Mouse (Mus musculus): ENCODE measurements around the gene Ccnj.

Ccnj gene

DNA sequence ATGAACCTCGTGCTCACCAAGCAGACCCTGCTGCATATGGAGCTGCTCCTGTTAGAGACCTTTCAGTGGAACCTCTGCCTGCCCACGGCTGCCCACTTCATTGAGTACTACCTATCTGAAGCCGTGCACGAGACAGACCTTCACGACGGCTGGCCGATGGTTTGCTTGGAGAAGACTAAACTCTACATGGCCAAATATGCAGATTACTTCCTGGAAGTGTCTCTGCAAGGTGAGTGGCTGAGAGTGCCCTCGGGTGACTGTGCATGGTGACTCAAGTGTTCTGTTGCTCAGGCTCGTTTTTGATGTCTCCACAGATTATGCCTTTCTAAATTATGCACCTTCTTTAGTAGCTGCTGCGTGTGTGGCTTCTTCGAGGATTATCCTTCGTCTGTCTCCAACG lies 13.7 kb downstream of the Ccnj start:
- no peak for DNase-seq (ENCODE audit: low spot score in 2 of 2)

DNA sequence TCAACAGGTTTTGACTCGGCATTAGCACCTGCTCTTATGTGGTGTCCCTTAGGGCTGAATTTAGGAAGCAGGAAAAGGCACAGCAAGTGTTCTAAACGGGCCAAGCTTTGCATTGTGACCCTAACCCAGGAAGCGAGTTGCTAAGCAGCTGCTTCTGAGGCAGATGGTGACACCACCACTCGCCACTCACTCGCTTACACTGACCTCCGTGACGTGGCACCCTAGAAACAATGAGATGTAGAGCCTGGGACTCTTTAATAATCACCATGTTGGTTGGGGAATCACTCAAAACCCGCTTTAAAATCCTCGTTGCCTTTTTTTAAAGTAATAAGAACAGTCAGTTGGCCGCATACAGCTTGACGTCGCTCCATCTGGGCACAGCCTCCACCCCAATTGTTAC lies 18.3 kb downstream of the Ccnj start:
- DNase-seq (ENCODE audit: low spot score in 2 of 2): no peak

DNA sequence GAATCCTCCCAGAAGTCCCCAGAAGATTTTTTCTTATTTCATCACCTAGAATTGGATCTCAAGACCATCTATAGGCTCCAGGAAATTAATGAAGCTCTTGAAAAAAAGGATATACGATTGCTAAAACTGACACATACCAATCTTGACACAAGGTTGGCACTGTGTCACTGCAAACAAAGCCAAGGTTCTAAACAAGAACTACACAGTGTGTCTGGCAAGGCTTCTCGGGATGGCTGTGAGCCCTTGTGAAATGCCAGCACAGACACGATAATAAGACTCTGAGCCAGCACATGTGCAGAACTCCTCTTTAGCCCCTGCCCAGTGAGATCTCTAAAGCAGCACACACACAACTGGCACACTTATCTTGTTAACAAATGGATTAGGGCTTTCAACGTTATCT lies 28.5 kb downstream of the Ccnj start:
- no peak for DNase-seq (ENCODE audit: low spot score in 2 of 2)

DNA sequence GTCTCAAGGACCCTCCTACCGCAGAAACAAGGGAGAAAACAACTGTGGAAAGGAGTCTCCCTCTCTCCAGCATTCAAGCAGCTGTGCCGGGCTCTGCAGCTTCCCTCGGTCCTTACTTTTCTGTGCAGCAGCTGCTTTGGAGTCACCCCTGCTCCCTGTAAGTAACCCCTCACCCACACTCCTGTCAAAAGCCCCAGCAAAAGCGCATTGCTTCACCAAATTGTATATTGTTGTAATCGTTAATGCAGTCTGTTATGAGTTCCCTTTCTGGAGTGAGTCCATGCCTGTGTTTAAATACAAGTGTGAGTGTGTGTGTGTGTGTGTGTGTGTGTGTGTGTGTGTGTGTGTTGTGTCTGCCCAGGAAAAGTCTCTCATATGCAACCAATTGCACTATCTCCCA lies 37.2 kb downstream of the Ccnj start:
- no peak for DNase-seq (ENCODE audit: low spot score in 2 of 2)

DNA sequence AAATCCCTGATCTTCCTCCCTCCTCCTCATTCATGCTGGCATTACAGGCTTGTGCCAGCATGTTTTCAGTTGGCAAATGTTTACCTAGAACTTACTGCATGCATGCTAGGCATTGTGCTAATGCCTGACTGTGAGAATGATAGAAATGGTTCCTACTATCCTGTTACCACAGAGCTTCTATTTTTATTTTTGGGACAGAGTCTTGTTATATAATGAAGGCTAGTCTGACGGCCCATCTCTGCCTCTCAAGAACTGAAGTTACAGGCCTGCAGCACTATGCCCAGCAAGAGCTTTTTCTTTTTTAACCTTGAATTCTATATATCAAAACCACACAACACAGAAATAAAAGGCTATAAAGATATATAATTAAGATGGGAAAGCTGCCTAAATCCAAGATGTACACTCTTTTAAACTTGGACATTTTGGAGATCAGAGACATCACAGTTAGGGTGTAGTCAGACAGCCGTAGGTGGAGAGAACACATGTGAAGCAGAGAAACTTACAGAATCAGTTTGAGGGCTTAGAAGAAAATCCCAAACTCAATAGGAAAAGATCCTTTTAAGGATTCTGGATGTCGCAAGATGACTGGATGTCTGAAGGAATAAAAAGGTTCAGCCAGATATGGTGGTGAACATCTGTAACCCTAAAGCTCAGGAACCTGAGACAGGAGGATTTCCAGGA lies 38.5 kb downstream of the Ccnj start:
- no peak for DNase-seq (ENCODE audit: low spot score in 2 of 2)

DNA sequence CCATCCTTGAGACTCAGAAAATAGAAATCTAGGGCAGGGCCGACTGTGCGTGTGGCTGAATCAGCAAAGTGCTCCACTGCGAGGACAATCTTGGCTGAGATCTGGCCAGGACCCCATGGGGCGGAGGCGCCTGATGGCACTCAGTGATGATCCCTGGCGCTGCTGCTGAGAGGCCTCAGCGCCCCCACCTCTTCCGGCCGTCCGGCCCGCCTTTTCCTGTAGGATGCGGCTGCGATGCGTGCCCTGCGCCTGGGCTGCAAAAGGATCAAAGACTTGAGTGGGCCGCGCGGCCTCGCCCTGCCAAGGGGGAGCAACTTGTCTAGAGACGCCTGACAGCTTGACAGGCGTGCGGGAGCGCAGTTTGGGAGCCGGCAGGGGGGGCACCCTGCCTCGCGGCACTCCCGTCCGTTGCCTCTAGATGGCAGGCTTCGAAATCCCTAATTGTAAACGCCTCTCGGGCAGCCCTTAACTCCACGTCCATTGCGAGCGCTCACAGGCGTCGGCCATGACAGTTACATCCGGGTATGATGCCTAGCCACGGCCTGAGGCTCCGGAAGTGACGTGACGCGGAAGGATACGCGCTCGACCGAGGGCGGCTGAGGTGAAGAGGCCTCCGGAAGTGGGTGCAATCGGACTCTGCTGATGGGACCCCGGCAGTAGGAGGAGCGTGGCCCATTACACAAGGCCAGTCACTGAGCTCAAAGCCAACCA lies 42.0 kb downstream of the Ccnj start:
- DNase-seq (ENCODE audit: low spot score in 2 of 2): peak; percentile 71 to 91

DNA sequence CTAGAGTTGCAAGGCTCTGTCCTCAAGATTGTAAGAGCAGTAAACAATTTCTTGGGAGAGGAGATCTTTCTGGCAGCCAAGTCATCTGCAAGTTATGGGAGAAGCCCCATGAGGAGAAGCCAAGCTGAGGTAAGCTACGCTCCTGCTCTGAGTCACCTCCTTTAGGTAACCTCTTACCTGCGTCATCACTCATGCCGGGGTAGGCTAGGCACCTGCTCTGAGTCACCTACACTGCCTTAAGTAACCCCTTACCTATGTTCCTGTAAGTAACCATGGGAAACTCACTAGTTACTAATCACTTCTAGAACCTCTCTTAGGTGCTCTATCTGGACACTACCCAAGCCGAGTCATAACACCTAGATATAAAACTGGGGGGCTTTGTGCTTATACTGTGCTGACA lies 50.6 kb downstream of the Ccnj start:
- DNase-seq (ENCODE audit: low spot score in 2 of 2): no peak

DNA sequence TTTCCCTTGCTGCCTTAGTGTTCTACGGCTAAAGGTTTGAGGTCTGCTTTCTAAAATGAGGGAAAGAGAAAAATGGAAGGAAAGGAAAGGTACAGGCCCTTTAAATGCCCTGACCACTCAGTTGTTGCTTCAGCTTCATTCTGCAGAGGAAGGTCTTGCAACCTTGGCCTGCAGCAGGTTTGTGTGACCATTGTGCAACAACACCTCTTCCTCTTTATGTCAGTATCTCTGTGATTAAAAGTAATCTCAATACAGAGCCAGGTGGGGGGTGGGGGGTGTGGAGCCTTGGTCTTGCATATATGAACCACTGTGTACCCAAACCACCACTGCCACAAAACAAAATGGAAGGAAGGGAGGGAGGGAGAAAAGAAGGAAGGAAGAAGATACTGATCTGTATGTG lies 57.8 kb downstream of the Ccnj start:
- DNase-seq (ENCODE audit: low spot score in 2 of 2): no peak

DNA sequence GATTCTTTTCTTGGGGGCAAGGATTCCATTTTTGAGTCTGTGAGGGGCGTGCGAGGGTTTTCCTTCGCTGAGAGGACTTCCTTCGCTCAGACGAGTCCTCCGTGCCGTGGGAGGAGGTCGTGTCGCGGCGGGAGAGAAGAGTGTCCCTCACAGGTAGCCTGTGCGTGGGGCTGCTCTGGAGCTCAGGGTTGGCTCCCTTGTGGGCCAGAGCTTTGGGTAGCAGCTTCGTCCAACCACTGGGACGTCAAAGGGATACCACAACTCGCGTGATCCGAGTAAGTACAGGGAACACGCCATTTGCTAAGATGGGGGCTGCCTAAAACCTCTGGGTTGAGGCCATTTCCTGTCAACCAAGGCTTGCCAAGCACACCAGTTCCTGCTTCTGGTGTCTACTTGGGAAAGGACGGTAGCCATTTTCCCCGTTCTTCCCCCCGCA lies 63.0 kb downstream of the Ccnj start:
- DNase-seq (ENCODE audit: low spot score in 2 of 2): no peak

DNA sequence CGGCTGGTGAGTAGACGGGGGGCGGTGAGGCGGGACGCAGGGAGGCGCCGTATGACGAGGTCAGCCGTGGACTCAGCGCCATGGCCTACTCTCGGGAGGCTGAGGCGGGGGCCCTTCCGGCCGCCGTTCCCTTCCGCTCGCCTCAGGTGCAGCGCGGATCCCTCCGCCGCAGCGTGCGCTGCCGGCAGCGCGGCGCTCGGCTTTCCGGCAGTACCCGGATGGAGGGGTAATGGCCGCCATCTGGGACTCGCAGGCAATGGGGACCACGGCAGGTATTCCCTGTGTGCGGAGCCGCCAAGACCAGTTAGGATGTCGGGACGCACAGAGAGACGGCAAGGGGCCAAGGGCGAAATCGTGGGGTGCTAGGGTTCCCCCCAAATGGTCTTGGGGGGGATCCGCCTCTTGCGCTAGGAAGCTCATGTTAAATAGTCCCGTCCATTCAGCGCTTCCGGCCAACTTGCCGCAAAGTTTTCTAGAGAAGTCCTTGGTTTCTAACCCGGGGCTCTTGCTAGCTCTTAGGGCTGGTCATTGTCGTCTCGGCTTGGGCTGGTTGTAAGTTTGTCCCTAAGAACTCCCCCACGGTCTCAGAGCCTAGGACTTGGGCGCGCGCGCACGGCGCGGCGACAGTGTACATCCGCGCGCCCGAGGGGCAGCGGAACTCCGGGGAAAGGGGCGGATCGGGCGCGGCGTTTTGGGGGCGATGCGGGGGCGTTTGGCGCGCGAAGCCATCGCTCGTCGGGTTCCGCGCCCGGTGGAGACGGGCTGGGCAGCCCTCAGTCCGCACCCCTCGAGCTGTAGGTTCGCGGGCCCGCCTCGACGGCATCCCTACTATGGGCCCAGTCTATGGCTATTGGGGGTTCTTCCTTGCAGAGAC lies 63.7 kb downstream of the Ccnj start, which contains the start of gene Zfp518a:
Gene Zfp518a (plus strand): TSS at position 187 of the 874 bp plus-strand sequence.
- peak; percentile 58 to 78 for DNase-seq (ENCODE audit: low spot score in 2 of 2)

DNA sequence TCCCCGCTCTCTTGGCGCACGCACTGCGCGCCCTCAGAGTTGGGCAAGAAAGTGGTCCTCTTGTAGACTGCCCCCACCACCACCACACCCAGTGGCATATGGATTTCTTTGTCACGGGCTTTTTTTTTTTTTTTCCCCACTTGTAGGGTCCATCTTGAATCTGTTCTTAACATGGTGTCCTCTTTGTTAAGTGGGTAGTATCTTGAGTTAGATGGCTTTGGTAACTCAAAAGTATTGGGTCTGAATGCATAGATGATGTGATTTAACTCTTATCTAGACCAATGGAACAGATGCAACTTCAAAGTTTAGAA lies 64.3 kb downstream of the Ccnj start:
- DNase-seq (ENCODE audit: low spot score in 2 of 2): no peak
